Mouse (Mus musculus): Measurements from ENCODE around the gene Sphk2.
A peak's percentile ranks its signal among the peaks of the same experiment; 100 is the strongest.

The Sphk2 gene

DNA sequence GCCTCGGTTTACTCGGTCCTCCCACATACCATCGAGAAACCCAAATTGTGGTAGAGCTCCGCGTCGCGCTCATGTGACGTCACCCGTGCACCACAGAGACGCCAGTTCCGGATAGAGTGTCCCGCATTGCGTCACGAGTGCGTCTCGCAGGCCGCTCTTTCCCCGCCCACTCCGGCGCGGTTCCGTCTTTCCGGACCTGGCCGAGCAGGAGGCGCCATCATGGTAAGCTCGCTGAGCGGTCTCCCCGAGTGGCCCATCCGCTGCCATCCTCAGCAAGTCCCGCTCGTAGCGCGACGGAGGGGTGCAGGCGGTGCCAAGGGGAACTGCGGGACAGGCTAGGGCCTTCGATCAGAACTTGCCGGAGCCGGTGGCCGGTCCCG lies at the start of gene Sphk2:
Gene Sphk2 (minus strand): TSS at position 85 of the 380 bp plus-strand sequence.
- peak; percentile 98 for DNase-seq

DNA sequence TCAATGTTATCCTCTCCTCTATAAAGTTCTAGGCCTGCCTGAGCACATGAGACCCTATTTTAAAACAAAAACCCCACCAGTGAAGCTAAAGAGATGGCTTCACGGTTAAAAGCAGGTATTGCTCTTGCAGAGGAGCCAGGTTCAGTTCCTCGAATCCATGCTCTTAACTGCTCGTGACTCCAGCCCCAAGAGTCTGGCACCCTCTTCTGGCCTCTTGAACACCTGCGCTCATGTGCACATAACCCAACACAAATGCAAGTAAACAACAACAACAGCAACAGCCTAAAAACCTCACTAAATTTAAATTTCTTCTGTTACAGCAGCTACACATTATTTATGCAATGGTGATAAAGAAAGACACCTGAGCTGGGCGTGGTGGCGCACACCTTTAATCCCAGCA lies 49.7 kb upstream of the Sphk2 start:
- DNase-seq, result no peak

DNA sequence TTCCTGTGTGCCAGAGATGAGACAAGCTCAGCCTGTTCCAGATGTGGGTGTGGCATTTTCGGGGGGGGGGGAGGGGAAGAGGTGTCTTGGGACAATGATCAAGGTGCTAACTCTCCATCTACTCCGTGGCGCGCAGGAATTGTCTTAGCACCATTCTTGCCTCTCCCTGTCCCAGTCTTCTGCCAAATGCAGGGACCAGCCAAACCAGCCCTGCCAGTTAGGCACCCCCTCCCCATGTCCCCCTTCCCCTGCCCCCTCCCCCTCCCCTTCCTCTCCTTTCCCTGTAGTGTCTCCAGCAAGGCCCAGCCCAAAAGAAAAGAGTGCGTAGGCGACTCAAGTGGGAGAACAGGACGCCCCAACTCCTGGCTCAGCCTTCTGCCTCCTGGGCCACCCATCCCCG lies 49.0 kb upstream of the Sphk2 start:
- DNase-seq, result no peak

DNA sequence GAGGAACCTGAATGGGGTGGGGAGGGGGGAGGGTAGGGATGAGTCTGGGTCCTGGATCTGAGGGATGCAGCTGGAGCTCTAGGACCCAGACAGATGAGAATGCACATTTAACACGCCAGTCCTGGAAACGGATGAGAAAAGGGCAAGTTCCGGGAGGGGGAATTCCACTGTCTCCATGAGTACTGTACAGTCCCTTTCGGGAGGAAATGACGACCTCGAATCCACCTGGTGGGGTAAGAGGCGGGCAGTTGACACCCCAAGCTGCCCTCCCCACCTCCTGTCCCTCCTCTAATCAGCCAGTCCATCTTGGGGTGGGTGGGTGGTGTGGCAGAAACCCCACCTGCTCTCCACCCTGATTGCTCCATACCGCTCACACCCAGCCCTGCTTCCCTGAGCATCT lies 48.2 kb upstream of the Sphk2 start:
- DNase-seq, result no peak

DNA sequence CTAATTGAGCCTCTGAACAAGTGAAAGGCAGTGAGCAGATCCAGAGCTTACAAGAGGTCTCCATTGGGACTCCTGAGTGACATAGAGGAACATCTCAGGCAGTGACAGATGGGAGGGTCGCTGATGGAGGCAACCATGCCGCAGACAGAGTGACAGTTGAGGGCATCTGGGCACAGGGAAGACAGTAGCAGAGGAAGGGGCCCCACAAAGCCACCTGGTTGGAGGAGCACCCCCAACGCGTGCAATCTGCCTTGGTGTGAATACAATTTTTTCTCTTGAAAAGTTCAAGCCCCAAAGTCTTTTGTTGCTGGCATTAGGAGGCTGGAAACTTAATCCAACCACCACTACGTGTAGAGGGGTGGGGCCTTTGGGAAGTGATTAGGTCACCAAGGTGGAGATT lies 42.3 kb upstream of the Sphk2 start:
- DNase-seq, result no peak

DNA sequence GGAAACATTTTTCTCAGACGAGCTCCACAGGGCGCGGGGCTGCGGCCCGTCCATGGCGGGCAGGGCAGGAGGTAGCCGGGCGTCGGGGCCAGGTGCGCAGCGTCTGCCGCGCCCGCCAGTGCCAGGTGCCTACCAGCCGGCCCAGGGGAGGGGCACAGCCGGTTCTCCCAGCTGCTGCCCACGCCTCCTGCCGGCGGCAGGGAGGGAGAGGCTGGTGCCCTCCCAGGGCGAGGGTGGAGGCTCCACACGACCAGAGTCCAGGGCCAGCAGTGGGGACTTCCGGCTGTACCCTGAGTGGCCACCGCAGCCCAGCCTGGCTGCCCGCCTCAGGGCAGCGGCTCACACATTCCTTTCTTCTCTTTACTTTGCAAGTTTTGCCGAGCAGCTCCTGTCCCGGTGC lies 41.6 kb upstream of the Sphk2 start:
- DNase-seq, result peak; percentile 23

DNA sequence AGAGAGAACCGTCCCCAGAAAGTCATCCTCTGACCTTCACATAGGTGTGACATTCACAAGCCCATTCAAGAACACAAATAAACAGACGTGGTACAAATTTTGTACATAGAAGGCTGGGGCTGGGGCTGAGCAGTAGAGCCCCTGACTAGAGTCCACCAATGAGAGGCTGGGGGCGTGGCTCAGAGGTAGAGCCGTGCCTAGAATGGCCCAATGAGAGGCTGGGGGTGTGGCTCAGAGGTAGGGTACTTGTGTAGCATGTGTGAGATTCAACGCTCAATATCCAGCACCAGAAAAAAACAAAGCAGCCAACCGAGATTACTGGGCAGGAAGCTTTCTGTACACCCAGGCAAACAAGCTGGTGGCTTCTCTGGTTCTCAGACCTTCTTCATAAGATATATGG lies 37.9 kb upstream of the Sphk2 start:
- no peak for DNase-seq

DNA sequence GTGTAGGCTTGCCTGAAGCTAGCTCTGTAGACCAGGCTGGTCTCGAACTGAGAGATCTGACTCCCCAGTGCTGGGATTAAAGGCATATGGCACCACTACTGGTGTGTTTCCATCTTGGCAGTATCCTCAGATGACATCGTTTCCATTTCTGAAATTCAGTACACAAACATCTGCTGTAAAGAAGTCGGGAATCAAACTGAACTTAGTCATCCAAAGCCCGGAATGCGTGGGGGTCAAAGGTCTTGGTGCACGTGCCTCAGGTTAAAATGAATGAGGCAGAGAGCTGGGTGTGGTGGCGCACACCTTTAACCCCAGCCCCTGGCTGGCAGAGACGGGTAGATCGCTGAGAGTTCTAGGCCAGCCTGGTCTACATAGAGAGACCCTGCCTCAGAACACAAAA lies 32.4 kb upstream of the Sphk2 start:
- DNase-seq, result no peak

DNA sequence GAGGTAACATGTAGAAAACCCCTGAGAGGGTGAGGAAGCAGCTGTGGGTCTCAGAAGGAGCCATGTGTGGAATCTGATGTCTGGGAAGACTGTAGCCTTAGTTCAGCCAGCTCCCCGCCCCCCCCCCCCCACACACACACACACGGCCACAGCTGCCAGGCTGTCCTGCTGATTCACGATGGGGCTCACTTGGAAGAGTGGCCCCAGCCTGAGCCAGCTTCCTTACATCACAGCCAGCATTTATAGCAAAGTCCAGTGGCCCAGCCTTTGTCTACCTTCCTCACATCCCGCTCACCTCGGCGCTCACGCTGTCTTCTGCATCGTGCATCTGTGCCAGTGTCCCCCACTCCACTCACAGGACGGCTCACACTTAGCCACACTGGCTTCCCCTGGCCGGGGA lies 31.6 kb upstream of the Sphk2 start:
- DNase-seq, result no peak

DNA sequence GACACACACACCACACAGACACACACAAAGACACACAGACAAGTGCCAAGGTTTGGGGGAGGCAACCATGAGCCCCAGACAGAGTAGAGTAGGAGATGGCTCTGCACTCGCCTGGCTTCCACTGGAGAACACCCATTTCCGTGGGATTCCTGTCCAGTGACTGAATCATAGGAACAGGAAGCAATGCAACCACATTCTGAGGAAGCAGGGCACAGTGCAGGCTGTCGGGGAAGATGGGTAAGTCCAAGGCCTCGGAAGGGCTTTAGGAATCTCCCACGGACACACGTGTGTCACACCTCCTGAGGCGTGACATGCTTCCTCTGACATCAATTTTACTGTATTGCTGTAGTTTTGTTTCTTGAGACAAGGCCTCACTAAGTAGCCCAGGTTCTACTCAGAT lies 30.3 kb upstream of the Sphk2 start:
- no peak for DNase-seq

DNA sequence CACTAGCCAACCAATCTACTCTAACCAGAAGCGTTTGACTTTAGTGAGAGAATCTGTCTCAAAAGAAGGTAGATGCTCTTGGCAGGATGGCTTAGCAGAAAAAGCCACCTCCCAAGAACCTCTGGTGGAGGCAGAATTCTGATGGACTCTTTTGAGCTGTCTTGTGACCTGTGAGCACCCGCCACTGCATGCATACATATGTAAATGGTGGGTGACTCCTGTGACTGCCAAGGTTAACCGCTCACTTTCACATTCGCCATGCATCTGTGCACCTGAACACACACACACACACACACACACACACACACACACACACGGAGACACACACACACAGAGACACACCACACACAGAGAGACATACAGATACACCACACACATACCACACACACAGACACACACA lies 29.6 kb upstream of the Sphk2 start:
- no peak for DNase-seq

DNA sequence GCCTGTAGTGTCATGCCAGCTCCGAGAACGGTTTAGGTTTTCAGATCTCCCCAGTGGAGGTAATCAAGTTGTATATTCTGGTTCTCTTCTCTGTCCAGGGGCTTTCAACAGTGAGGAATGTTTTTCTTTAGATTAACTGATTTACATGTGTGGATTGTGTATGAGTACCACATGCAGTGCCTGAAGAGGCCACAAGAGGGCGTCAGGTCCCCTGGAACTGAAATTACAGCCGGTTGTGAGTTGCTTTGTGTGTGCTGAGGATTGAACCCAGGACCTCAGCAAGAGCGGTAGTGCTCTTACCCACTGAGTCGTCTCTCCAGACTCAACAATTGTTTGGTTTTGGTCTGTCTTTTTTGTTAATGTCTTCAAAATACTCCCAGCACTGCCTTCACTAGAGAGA lies 28.7 kb upstream of the Sphk2 start:
- DNase-seq, result no peak

DNA sequence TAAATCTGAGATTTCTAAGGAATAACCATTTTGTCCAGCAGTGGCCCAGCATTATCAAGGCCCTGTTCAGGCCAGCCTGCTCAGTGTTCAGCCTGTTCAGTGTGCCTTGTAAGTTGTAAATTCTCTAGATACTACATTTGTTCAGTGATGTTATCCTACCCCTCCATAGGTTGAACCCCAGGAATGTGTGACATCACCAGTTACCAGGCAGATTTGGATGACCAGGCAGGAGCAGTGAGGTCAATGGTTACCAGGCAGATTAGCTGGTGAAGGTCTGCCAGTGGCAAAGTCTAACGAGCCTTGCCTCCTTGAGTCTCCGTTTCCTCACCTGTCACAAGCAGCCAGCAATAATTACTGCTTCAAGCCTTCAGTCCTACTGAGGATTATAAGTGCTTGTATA lies 26.6 kb upstream of the Sphk2 start:
- DNase-seq, result peak; percentile 64

DNA sequence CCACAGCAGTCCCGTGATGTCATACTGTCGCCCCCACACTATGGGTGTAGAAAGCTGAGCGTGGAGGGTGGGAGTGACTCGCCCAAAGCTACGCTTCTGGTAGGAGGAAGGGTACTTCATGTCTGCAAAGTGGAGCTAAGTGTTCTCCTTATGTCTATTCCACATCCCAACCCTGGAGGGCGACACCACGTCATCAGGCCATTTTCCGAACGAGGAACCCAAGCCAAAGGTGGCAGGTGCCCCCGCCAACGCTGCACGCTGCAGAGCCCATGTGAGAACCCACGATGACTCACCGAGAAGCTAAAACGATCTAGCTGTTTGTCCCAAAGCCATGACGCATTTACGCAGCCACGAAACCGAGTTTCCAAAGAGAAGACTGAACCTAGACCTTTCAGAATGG lies 24.5 kb upstream of the Sphk2 start:
- DNase-seq, result no peak

DNA sequence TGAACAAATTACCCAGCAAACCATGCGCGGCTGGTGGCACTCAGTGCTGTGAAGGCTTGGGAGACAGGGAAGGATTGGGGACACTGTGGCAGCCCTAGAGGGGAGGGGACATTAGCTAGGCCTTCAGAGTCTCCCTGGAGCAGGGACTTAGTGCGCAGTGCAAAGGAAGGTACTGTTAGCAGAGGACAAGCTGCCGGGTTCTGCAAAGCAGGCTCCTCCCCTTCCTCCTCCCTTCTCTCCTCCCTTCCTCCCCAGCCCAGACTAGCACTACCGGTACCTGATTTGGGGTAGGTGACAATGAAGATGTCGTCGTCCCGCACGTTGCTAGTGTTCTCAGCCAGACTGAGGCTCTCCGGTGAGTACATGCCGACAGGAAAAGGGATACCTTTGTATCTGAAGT lies 24.0 kb upstream of the Sphk2 start:
- no peak for DNase-seq

DNA sequence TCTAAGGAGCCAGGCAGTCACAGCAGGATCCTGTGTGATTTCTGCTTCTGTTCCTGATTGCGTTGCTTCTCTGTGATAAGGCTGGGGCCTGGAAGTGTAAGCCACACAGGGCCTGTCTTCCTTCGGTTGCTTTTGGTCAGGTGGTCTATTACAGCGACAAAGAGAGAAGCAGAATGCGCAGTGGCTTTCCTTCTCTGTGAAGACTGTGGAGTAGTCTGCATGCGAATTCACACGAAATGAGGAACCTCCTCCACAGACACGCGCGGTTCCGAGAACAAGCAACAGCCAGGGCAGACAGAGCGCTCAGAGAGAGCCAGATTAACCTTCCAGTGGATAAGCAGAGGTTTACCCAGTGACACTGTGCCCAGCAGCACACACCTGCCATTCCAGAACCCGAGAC lies 23.5 kb upstream of the Sphk2 start:
- DNase-seq, result no peak

DNA sequence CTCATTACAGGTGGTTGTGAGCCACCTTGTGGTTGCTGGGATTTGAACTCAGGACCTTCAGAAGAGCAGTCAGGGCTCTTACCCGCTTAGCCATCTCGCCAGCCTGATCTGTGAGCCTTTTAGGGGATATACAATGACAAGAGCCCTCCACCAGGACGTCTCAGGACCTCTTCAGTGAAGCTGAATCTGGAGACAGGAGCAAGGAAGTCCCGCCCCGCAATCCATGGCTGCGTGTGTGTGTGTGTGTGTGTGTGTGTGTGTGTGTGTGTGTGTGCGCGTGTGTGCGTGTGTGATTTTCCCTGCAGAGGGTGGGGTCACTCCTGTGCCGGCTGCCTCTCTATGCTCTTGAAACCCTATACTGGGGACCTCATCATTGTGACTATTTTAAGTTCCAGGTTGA lies 22.0 kb upstream of the Sphk2 start:
- DNase-seq, result no peak

DNA sequence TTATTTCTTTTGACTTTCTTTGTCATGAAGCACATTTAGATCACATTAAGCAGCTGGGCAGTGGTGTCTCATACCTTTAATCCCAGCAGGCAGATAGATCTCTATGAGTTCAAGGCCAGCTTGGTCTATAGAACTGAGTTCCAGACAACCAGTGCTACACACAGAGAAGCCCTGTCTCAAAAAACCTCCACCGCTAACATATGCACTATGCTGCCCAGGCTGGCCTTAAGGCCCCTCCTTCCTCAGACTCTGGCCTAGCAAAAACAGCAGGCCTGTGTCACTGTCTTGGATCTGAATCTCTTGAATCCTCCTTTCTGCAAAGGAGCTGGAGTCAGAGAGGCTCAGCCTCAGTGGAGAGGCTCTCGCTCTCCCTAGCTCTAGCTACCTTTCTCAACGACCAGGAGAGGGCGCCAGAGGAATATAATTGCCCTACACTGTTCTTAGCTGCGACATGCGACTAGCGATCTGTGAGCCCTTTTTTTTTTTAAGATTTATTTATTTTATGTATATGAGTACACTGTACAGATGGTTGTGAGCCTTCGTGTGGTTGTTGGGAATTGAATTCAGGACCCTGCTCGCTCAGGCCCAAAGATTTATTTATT lies 21.5 kb upstream of the Sphk2 start:
- DNase-seq, result peak; percentile 80

DNA sequence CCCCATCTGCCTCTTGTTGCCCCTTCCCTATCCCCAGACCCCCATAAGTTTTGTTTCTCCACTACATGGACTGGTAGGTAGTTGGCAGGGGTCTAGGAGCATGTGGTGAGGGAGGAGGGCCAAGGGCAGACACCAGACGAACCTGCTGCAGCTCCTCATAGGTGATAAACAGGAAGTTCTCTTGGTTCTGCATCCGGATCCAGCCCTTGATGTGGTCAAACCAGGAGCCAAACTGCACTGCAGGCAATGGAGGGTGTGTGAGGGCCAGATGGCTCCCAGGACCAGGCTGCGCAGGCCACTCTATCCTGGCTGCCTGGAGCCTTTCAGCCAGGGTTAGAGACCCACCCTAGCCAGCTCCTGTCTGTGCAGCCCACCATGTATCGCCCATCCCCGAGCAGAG lies 15.7 kb upstream of the Sphk2 start:
- no peak for DNase-seq

DNA sequence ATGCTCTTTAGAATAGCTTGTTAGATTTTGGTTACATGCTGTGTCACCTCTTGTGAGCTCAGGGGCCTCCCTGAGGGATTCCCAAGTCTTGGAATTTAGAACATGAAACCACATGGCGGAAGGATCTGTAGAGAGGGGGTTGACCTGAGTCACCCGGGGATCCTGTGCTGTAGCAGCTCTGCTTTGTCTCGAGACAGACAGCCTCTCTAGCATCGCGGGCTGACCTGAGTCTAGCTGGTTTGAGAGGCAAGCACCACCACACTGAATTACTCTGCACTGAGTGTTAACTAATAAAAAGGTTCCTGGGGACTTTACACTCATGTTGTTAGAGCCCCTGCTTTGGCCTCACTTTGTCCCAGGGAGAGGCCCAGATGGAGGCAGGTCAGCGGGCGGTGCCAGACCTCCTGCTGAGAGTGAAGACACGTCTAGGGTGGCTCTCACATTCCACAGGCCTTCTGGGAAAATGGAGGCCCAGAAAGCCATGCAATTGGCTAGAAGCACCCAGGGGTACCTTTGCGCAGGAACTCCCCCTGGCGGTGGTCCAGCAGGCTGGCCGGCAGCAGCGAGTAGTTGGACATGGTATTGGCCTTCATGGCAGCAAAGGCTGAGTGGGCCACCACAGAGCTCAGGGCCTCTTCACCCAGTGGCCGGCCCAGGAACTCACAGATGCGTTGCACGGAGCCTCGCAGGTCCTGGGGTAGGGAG lies 13.1 kb upstream of the Sphk2 start:
- DNase-seq, result peak; percentile 73

DNA sequence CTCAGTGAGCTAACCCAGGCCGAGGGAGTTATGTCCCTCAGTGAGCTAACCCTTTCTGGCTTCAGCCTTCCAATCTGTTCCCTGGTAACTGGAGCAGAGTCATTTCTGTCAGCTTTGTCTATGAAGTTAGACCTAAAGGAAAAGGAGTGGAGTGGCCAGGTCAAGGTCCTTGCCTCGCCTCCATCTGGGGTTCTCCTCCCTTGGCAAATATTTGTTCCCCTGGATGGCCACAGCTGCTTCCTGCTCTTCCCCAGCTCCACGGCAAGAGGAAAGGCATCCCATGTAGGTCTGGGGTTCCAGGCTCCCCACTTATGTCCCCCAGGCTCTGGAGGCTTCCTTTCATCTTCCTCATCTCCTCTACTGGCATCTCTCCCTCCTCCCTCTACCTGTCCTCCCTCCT lies 9.8 kb upstream of the Sphk2 start:
- no peak for DNase-seq

DNA sequence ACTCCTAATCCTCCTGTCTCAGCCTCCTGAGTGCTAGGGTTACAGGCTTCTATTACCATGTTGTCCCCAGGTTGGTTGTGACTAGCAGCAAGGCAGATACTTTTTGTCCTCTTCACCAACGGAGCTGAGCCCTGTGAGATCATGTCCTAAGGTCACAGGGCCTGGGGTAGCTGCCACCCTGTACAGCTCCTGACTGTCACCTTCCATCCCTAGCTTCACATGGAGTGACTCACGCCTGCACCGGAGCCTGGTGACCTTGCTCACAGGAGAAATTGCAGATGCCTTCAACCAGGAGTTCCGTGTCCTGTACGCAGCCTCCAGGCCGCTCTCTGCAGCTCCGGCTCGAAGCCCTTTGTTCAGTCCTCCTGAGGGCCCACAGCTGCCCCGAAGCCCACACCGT lies 8.6 kb upstream of the Sphk2 start:
- no peak for DNase-seq

DNA sequence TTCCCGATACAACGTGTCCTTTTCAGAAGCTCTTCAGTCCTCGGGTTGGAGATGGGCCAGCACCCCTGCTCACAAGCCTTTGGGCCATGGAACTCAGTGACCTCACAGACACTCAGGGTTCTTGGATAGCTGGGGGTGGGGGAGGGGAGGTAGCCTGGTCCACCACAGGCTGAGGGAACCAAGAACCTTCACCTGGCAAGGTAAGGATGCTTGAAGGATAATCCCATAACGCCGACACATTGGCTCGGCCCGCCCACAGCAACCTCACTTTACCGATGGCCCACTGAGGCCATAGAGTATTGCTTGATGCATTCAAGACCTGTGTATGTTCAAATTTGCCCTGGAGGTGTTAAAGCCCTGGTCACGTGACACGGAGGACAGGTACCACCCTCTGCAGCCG lies 7.9 kb upstream of the Sphk2 start, which contains the start of gene Spaca4:
Gene Spaca4 (minus strand): TSS at position 101 of the 400 bp plus-strand sequence.
- DNase-seq, result no peak

DNA sequence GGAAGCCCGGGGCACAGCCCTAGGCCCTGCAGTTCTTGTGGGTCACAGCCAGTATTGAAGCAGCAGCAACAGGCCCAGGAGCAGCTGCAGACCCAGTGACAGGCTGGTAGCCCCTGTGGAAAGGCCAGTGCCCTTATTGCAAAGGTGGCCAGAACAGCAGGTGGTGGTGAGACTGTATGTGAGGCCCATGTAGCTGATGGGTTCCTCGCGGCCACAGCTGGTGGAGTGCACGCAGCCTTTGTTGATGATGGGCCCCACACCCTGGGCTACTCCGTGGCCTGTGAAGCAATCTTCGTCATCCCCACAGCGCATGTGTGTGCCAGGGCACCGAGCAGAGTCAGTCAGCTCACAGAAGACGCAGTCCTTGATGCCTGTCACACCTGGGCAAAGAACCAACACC lies 7.3 kb upstream of the Sphk2 start:
- no peak for DNase-seq

DNA sequence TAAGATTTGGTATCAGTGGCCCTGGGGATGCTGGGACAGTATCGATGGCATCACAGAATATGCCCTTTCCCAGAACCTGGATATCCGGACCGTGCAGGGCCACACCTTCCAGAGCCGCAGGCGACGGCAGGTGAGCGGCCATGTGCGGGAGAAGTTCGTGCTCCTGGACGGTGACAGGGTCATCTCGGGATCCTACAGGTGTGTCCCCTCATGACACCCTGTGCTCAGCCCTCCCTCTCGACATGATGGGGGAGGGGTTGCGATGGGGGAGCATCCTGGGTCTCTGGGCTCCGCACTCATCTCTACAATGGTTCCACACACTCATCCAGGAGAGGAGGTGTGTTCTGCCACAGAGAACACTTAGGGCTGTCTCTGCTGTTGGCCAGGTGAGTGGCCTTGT lies 6.0 kb upstream of the Sphk2 start:
- no peak for DNase-seq

Measured in liver (tissue).